Mouse (Mus musculus) kidney, embryonic 14.5 days (tissue): ENCODE measurements around the gene Adarb1. TPM values are rescaled to one million over a fixed set of nuclear protein-coding genes. Genes with fewer than 3 reads are reported as not detected.

ENCODE experiments used
- ATAC-seq: fragments of 200-750 bp; cut with Nextera tagmentation; 2 replicates; pipeline ENCODE4 v1.8.0; 2017; ENCODE audit warnings: moderate number of reproducible peaks, mild to moderate bottlenecking, moderate TSS enrichment, moderate library complexity; ENCODE audit not compliant: low FRiP score, low TSS enrichment
- H3K27ac ChIP-seq: fragments of 300-500 bp; sonication (generic); 2 replicates; pipeline ENCODE4 v1.5.1; 2014; ENCODE audit warnings: low read depth, mild to moderate bottlenecking, low read length, moderate library complexity, mixed read lengths
- H3K27me3 ChIP-seq: fragments of 300-500 bp; sonication (generic); 2 replicates; pipeline ENCODE4 v1.6.1; 2014; ENCODE audit warnings: mild to moderate bottlenecking, low read length; ENCODE audit not compliant: control insufficient read depth, insufficient read depth
- H3K36me3 ChIP-seq: fragments of 300-500 bp; sonication (generic); 2 replicates; pipeline ENCODE4 v1.6.1; 2014; ENCODE audit warnings: low read length, mixed read lengths; ENCODE audit not compliant: control insufficient read depth, insufficient read depth
- H3K4me1 ChIP-seq: fragments of 300-500 bp; sonication (generic); 2 replicates; pipeline ENCODE4 v1.6.1; 2014; ENCODE audit warnings: low read length, mixed read lengths; ENCODE audit not compliant: control insufficient read depth, insufficient read depth
- H3K4me2 ChIP-seq: fragments of 300-500 bp; sonication (generic); replicated peaks from 2 replicates; pipeline ENCODE4 v1.6.1; 2014; ENCODE audit warnings: low read depth, mild to moderate bottlenecking, low read length
- H3K4me3 ChIP-seq: fragments of 300-500 bp; sonication (generic); 2 replicates; pipeline ENCODE4 v1.5.1; 2014; ENCODE audit warnings: mild to moderate bottlenecking, low read length
- H3K9ac ChIP-seq: fragments of 300-500 bp; sonication (generic); 2 replicates; pipeline ENCODE4 v1.6.1; 2014; ENCODE audit warnings: low read depth, mild to moderate bottlenecking, low read length, moderate library complexity
- H3K9me3 ChIP-seq: fragments of 300-500 bp; sonication (generic); 2 replicates; pipeline ENCODE4 v1.6.1; 2016; ENCODE audit warnings: low read length; ENCODE audit not compliant: control insufficient read depth
- WGBS: fragments of 180-500 bp; shearing (Covaris S2); extraction: QIAGEN DNeasy Blood & Tissue Kit; methylation state at CpG from one replicate; pipeline ENCODE4 v1.1.7; 2014; 5-methylcytosine and 5-hydroxymethylcytosine counted together
- polyA plus RNA-seq: library from polyadenylated mRNA; unstranded; fragments of >200 nt; fragmentation: Nextera tagmentation; extraction: Ambion mirVana; gene quantifications from 2 replicates; pipeline ENCODE4 v1.2.1, GENCODE M21; 2014

The Adarb1 gene
- polyA plus RNA-seq, 1 experiment from 2014 or later, result 7.3 TPM

DNA sequence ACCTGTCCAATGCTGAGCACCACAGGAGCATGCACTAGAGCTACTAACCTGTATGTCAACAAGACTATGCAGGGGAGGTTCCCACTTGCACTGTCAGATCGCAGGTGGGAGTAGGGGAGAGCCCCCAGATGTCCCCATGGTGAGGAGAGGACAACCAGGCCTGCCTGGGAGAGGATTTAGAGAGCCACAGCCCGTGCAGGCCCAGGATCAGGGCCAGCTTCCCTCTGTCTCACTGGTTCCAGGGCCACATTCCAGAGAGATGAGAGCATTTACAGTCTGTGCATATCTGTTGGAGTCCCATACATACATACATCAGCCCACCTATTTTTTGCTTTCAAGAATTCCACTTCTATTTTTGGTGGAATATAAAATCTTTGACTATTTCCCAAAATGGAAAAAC, 9.5 kb upstream of the Adarb1 start:
- Histone ChIP-seq H3K4me2 (no peak overlapping the region), H3K4me1 (no peaks in the 10 kb centered on the region), H3K27me3 (no peaks in the 10 kb centered on the region), H3K36me3 (no peaks in the 10 kb centered on the region), H3K9ac (no peak overlapping the region), H3K4me3 (no peak overlapping the region), H3K9me3 (no peaks in the 10 kb centered on the region), H3K27ac (no peak overlapping the region)
- 35% methylated on average over 2 of the region's 2 CpGs for WGBS
- no peak for ATAC-seq

DNA sequence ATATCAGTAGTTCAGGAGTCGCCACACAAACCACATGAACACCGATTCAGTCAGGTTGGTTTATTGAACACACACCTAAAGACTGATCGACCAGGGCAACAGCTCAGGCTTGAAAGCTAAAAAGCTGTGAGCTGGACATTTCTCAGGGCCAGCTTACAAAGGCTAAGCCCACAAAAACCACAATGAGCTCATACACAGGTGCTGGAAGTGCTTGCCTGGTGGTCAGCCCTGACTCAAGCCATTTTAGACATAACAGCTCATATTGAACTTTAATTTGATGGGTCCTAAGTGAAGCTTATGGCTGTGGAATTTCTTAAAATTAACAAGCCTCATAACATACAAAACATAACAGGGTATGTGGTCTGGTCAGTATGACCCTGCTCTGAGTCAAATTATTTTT, 2.1 kb upstream of the Adarb1 start:
- H3K9me3 ChIP-seq, result no peaks in the 10 kb centered on the region
- no peak overlapping the region for H3K27ac ChIP-seq
- H3K27me3 ChIP-seq, result peaks cover 18% of the 10 kb centered on the region
- H3K4me1 ChIP-seq, result peaks cover 13% of the 10 kb centered on the region
- H3K4me2 ChIP-seq, result no peak overlapping the region
- H3K9ac ChIP-seq, result no peak overlapping the region
- no peak for ATAC-seq
- no peaks in the 10 kb centered on the region for H3K36me3 ChIP-seq
- WGBS, result 89% methylated on average over 3 of the region's 3 CpGs
- H3K4me3 ChIP-seq, result no peak overlapping the region

DNA sequence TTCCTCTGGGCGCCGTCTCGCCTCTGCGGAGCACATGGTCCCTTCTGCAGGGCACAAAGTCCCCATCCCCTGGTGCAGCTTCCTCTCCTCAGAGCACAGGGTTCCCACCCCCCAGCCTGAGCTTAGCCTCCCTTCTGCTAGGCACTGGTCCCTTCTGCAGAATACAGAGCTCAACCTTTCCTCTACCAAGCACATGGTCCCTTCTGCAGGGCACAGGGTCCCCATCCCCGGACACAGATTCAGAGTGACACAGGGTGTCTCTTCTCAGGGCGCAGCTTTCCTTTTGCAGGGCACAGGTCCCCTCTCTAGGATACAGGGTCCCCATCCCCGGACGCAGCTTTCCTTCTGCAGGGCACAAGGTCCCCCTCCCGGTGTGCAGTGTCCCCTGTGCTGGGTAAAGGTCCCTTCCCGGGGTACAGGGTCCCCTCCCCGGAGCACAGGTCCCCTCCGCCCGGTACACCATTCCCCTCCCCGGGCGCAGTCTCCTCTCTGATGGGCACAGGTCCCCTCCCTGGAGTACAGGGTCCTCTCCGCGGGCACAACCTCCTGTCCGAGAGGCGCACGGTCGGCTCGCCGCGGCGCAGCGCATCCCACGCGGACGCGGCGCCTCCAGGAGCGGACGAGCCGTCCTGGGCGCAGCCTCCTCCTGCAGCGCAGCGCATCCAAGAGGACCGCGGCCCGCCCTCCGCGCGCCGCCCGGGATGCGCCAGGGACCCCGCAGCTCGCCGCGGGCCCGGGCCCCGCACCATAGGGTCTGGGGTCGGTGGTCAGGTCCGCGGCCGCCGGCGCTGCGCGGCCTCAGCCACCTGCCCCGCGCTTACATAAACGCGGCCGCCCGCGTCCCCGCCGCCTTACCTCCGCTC, 599 bp downstream of the Adarb1 start:
- H3K27ac ChIP-seq, result no peak overlapping the region
- no peaks in the 10 kb centered on the region for H3K9me3 ChIP-seq
- WGBS, result 1% methylated on average over 66 of the region's 70 CpGs
- peak overlapping the region; percentile 86 for H3K4me3 ChIP-seq
- H3K36me3 ChIP-seq, result no peaks in the 10 kb centered on the region
- peak overlapping the region; percentile 94 for H3K4me2 ChIP-seq
- peak; percentile 71 for ATAC-seq
- peaks cover 13% of the 10 kb centered on the region for H3K4me1 ChIP-seq
- H3K9ac ChIP-seq, result peak overlapping the region; percentile 77
- H3K27me3 ChIP-seq, result peaks cover 18% of the 10 kb centered on the region

DNA sequence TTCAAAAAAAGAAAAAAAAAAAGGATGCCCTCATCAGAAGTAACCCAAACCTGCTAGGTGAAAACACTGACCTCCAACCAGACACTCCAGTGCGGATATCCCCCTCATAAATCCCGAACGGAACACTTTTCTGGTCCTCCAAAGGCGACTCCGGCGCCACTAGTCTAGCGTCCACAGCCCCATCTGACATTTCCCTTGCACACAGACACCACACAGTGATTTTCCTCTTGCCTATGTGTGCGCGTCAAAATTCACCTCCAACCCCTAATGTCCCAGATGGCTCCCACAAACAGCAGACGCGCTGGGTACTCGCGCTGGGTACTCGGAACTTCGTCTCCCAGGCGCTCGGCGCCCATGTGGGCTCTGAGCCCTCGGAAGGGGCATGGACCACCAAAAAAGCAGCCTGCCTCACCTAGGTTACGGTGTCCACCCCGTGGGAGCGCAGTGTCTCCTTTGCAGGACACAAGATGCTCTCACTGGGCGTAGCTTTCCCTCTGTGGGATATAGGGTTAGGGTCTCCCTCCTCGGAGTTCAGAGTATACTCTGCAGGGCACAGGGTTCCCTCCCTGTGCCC, 1.3 kb downstream of the Adarb1 start:
- H3K36me3 ChIP-seq, result no peaks in the 10 kb centered on the region
- 2% methylated on average over 24 of the region's 24 CpGs for WGBS
- H3K4me3 ChIP-seq, result peak overlapping the region; percentile 86
- H3K27me3 ChIP-seq, result peaks cover 18% of the 10 kb centered on the region
- no peak for ATAC-seq
- H3K9me3 ChIP-seq, result no peaks in the 10 kb centered on the region
- peak overlapping the region; percentile 94 for H3K4me2 ChIP-seq
- H3K4me1 ChIP-seq, result peaks cover 13% of the 10 kb centered on the region
- H3K9ac ChIP-seq, result peak overlapping the region; percentile 77; the same call in 1 of the 2 replicates
- H3K27ac ChIP-seq, result no peak overlapping the region

DNA sequence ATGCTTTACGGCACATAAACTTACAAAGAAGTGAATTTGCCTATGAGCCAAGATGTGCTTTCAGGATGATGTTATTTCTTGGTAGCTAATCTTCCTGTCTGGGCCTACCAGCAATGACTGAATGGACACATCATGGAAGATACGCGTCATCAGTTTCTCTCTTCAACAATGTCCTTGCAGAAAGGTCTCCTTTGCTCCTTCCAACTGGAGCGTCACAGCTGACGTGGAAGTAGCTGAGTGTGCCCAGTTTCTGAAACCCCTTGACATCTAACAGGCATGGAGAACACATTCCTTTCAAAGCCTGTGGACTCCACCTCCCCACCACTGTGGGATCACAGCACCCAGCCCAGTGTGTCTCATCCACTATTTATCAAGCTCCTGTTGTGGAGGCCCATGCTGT, 2.2 kb downstream of the Adarb1 start:
- no peak overlapping the region for H3K4me2 ChIP-seq
- H3K9me3 ChIP-seq, result no peaks in the 10 kb centered on the region
- H3K4me1 ChIP-seq, result peaks cover 13% of the 10 kb centered on the region
- WGBS, result 91% methylated on average over 5 of the region's 5 CpGs
- H3K27me3 ChIP-seq, result peaks cover 18% of the 10 kb centered on the region
- H3K9ac ChIP-seq, result no peak overlapping the region
- no peak overlapping the region for H3K27ac ChIP-seq
- no peak for ATAC-seq
- no peaks in the 10 kb centered on the region for H3K36me3 ChIP-seq
- no peak overlapping the region for H3K4me3 ChIP-seq

DNA sequence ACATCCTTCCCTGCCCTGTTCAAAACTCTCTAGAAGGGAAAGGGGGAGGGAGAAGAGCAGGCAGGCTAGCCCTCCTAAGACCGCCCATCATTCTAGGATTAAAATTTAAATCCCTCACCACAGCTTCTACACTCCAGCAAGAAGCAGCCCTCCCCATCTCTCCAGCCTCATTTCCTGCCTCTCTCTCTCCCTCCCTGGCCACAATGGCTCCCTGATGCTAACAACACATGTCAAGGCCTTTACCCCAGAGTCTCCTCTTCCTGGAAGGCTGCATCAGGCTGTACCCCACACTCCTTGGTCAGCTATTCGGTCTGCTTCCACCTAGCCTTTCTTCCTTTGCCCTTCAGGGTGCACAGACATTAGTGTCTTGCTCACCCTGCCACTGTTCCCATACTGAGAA, 4.3 kb downstream of the Adarb1 start:
- ATAC-seq, result no peak
- 79% methylated on average over 2 of the region's 2 CpGs for WGBS
- Histone ChIP-seq H3K9ac (no peak overlapping the region), H3K27me3 (peaks cover 18% of the 10 kb centered on the region), H3K4me2 (no peak overlapping the region), H3K4me1 (peaks cover 12% of the 10 kb centered on the region), H3K36me3 (no peaks in the 10 kb centered on the region), H3K4me3 (no peak overlapping the region), H3K9me3 (no peaks in the 10 kb centered on the region), H3K27ac (no peak overlapping the region)

DNA sequence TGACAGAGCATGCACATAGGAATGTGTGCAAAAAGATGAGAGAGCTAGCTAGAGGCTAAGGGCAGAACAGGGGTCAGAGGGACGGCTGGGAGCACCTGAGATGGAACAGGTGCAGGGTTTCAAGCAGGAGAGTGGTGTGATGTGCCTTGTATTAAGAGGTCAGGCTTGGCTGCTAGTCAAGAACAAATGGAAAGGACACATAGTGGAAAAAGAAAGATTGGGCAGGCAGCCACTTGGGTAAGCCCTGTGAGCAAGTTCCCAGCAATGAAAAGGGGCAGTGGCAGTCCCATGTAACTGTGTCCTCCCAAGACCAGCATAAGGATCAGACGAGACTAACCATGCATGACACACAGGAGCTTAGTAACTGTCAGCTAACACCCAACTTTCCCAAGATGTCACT, 8.9 kb downstream of the Adarb1 start:
- ATAC-seq, result no peak
- Histone ChIP-seq H3K27ac (no peak overlapping the region), H3K9me3 (no peaks in the 10 kb centered on the region), H3K27me3 (no peaks in the 10 kb centered on the region), H3K4me2 (no peak overlapping the region), H3K4me1 (no peaks in the 10 kb centered on the region), H3K36me3 (no peaks in the 10 kb centered on the region), H3K4me3 (no peak overlapping the region), H3K9ac (no peak overlapping the region)
- WGBS, result 49% methylated on average over 2 of the region's 2 CpGs

DNA sequence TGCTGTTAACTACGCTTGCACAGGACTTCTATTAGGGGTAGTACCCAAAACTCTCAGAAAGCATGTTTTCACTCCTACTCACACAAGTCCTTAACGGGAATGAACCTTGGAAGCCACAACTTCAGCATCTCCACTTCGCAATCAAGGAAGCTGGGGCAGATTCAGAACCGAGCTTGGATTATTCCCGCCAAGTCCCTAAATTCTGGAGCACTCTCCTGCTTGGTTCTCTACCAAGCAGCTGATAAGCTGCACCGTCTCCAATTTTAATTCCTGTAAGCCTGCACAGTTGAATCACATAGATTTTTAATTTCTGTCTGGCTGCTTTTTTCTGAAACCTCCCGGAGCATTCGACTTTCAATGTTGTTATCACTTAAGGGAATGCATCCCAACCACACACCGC, 9.8 kb downstream of the Adarb1 start:
- WGBS, result 84% methylated on average over 9 of the region's 9 CpGs

DNA sequence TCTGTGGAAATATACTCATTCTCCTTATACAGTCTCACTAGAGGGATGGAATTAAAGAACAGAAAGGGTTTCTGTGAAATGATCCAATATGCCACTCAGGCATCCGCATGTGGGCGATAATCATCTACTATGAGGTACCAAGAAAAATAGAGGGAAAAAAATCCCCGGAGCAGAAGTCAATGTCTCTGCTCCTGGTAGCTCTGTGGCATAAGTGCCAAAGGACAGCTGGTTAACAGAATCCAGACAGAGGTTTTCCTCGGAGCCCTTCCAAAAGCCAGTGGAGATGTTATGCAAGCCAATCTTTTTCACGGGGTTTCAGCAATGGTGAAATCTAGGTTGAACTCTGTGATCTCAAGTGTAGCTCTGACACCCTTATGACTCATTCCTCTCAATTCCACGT, 11.6 kb downstream of the Adarb1 start:
- no peak for ATAC-seq
- Histone ChIP-seq H3K9ac (no peak overlapping the region), H3K4me2 (no peak overlapping the region), H3K4me3 (no peak overlapping the region), H3K4me1 (no peaks in the 10 kb centered on the region), H3K9me3 (no peaks in the 10 kb centered on the region), H3K27ac (no peak overlapping the region), H3K36me3 (no peaks in the 10 kb centered on the region), H3K27me3 (no peaks in the 10 kb centered on the region)
- WGBS, result 85% methylated on average over 6 of the region's 6 CpGs

More for the DNA sequence above, 9.8 kb downstream of the Adarb1 start:
- Histone ChIP-seq H3K9me3 (no peaks in the 10 kb centered on the region), H3K9ac (no peak overlapping the region), H3K36me3 (no peaks in the 10 kb centered on the region), H3K27me3 (no peaks in the 10 kb centered on the region), H3K27ac (no peak overlapping the region), H3K4me2 (no peak overlapping the region), H3K4me1 (no peaks in the 10 kb centered on the region), H3K4me3 (no peak overlapping the region)
- ATAC-seq, result no peak
